Mouse (Mus musculus): ENCODE measurements around the gene Fgfr2. TPM values are rescaled to one million over a fixed set of nuclear protein-coding genes. Genes with fewer than 3 reads are reported as not detected.

Gene Fgfr2
- polyA plus RNA-seq, 1 experiment = 114 TPM

DNA sequence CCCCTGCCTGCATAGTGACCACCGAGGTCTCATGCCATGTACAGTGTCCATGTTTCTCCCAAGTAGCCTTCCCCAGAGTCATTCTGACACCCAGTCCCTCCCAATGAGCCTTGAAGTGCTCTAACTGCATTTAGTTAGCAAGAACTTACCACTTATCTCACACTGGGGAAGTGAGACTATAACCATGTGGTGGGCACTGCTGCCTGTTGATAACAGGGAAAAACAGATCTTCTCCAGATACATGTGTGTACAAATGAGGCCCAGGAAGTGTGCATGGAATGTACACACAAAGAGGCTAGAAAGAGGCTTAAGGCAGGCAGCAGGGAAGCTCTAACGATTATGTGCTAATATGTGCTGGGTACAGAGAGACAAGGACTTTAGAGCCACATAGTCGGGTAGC is 629.5 kb downstream of the Fgfr2 start:
- TF ChIP-seq CTCF (IDR thresholded peaks at IDR 0.05; ENCODE audit: insufficient read depth, low read length) = no peak
- TF ChIP-seq POLR2A (IDR thresholded peaks at IDR 0.05; ENCODE audit: borderline replicate concordance, extremely low read depth, low read depth, low read length) = no peak
- Histone ChIP-seq H3K4me1 (ENCODE audit: control insufficient read depth, insufficient read depth, low read length) (no peaks in the 10 kb centered on the region), H3K4me3 (replicated peaks; ENCODE audit: extremely low read depth, low read depth, low read length) (no peak overlapping the region)
- no peak for DNase-seq
- 58% methylated on average over 3 of the region's 3 CpGs for WGBS

DNA sequence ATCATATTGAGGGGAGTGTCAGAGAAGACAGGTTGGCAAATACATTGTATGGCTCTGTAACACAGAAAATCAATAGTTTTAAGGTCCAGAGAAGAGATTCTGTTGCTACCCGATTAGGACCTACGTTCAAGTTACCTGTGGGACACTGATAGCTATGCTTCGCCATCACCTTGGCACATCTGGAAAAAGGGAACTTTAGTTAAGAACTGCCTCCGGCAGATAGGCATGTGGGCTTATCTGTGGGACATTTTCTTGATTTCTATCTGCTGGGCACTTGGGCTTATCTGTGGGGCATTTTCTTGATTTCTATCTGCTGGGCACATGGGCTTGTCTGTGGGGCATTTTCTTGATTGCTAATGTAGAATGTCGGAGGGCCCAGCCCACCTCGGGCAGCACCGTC is 631.2 kb downstream of the Fgfr2 start:
- H3K4me1 ChIP-seq (ENCODE audit: control insufficient read depth, insufficient read depth, low read length) = no peaks in the 10 kb centered on the region
- 90% methylated on average over 7 of the region's 7 CpGs for WGBS
- TF ChIP-seq CTCF (IDR thresholded peaks at IDR 0.05; ENCODE audit: insufficient read depth, low read length) (no peak), POLR2A (IDR thresholded peaks at IDR 0.05; ENCODE audit: borderline replicate concordance, extremely low read depth, low read depth, low read length) (no peak)
- H3K4me3 ChIP-seq (replicated peaks; ENCODE audit: extremely low read depth, low read depth, low read length) = no peak overlapping the region
- DNase-seq = no peak

DNA sequence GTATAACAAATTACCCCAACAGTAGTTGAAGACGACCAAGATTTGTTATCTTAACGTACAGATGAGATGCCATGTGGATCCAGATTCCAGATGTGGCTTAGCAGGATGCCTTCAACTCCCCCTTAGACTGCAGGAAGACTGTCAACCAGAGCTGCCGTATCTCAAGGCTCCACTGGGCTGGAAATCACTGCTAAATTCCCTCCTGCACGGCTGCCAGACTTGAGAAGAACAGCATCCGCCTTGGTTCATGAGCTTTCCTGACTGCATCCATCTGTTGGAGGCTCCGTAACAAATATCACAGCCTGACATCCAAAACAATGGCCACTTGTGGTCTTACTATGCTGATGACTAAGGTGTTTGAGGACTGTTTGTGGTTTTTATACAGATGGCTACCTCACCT is 635.8 kb downstream of the Fgfr2 start:
- DNase-seq = no peak
- WGBS = 62% methylated on average over 6 of the region's 6 CpGs
- Histone ChIP-seq H3K4me1 (ENCODE audit: control insufficient read depth, insufficient read depth, low read length) (no peaks in the 10 kb centered on the region), H3K4me3 (replicated peaks; ENCODE audit: extremely low read depth, low read depth, low read length) (no peak overlapping the region)
- TF ChIP-seq CTCF (IDR thresholded peaks at IDR 0.05; ENCODE audit: insufficient read depth, low read length) (no peak), POLR2A (IDR thresholded peaks at IDR 0.05; ENCODE audit: borderline replicate concordance, extremely low read depth, low read depth, low read length) (no peak)

DNA sequence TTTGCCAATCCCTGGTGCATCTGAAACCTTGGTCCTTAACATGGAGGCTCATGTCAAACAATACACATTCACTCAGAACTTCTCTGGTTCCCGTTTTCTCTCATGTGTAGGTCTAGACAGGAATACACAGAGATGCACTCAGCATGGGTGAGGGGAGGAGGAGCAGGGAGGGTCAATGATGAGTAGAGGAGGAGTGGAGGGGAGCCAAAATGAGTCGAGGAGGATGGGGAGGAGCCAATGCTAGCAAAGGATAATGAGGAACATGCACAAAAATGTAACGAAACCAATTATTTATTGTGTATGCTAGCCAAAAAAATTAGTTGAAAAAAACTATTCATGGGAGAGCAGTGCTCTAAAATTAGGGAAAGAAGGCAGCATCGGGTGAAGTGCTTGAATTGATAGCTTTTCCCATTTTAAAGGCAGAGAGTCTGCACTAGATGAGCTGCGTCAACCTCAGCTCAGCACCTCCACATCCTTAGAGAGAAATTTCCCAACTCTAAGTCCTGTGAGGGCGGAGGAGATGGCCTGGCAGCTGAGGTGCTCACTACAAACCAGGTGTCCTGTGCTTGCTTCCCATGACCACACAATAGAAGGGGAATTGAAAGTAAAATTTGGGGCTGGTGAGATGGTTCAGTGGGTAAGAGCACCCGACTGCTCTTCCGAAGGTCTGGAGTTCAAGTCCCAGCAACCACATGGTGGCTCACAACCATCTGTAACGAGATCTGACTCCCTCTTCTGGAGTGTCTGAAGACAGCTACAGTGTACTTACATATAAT is 636.6 kb downstream of the Fgfr2 start:
- 77% methylated on average over 9 of the region's 9 CpGs for WGBS

DNA sequence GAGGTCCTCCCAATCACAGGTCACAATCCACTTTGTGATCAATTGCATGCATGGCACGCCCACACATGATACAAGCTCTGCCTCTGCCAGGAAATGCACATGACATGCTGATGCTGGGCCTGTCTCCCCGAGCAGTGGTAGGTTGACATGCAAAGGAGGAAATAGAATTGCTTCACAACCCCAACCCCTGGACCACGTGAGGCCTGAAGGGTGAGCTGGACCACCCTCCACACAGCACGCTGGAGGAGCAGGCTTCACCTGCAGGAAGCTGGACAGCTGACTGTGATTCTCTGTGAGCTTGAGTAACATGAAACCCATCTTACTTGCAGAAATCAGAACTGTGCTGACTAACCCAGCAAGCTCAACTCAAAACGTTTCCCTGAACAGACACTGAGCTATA is 638.7 kb downstream of the Fgfr2 start:
- no peak overlapping the region for H3K4me3 ChIP-seq (replicated peaks; ENCODE audit: extremely low read depth, low read depth, low read length)
- 51% methylated on average over 5 of the region's 5 CpGs for WGBS
- no peak for TF ChIP-seq CTCF (IDR thresholded peaks at IDR 0.05; ENCODE audit: insufficient read depth, low read length)
- TF ChIP-seq POLR2A (IDR thresholded peaks at IDR 0.05; ENCODE audit: borderline replicate concordance, extremely low read depth, low read depth, low read length) = no peak
- DNase-seq = no peak
- H3K4me1 ChIP-seq (ENCODE audit: control insufficient read depth, insufficient read depth, low read length) = no peaks in the 10 kb centered on the region

More for the DNA sequence above, 636.6 kb downstream of the Fgfr2 start:
- Histone ChIP-seq H3K4me3 (replicated peaks; ENCODE audit: extremely low read depth, low read depth, low read length) (no peak overlapping the region), H3K4me1 (ENCODE audit: control insufficient read depth, insufficient read depth, low read length) (no peaks in the 10 kb centered on the region)
- no peak for TF ChIP-seq CTCF (IDR thresholded peaks at IDR 0.05; ENCODE audit: insufficient read depth, low read length)
- no peak for TF ChIP-seq POLR2A (IDR thresholded peaks at IDR 0.05; ENCODE audit: borderline replicate concordance, extremely low read depth, low read depth, low read length)
- DNase-seq = no peak

DNA sequence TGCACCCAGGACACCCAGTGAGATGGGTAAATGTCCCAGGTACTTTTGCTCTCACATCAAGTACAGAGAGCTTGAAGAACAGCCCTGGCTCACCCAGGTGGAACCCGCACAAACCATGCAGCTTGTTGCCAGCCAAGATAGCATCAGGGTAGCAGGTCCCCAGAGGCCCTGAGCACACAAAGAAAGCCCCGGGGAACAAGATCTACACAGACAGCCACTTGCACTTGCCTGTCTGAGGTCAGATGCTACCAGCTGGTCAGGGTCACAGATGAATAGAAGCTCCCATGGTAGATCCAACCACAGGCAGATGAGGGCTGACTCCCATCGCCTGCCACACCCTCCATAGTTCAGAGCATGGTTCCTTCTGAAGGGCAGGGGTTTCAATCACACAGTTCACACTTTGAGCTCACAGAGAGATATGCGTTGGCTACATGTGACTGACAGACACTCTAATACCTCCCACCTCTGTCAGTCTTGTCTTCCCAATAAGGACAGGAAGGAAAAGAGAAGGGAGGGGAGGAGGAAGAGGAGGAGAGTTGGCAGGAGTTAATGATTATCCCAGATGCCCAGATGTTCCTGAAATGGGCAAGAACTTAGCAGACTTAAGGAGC is 642.3 kb downstream of the Fgfr2 start:
- no peak for DNase-seq
- no peaks in the 10 kb centered on the region for H3K4me1 ChIP-seq (ENCODE audit: control insufficient read depth, insufficient read depth, low read length)
- 52% methylated on average over 4 of the region's 4 CpGs for WGBS
- no peak overlapping the region for H3K4me3 ChIP-seq (replicated peaks; ENCODE audit: extremely low read depth, low read depth, low read length)
- TF ChIP-seq POLR2A (IDR thresholded peaks at IDR 0.05; ENCODE audit: borderline replicate concordance, extremely low read depth, low read depth, low read length) (no peak), CTCF (IDR thresholded peaks at IDR 0.05; ENCODE audit: insufficient read depth, low read length) (no peak)

DNA sequence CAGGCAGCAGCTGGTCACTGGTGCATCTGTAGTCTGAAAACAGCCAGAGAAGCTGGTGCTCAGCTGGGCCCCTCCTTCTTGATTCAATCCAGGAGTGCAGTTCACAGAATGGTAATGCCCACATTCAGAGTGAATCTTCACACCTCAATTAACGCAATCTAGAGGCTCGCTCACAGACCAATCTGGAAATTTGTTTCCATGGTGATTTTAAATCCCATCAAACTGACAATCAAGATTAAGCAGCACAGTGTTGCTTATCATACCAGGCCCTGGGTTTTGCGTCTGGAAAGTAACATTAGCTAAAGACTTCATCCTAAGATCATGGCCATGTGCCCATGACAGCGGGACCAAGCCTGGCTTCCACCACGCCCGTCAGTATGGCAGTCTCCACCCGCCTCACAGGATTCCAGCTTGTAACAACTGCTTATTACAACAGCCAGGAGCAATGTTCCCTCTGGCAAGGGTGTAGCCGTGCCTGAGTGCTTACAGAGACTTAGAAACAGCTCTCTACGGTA is 644.8 kb downstream of the Fgfr2 start:
- no peak overlapping the region for H3K4me3 ChIP-seq (replicated peaks; ENCODE audit: extremely low read depth, low read depth, low read length)
- no peak for DNase-seq
- WGBS = 83% methylated on average over 9 of the region's 9 CpGs
- no peak for TF ChIP-seq CTCF (IDR thresholded peaks at IDR 0.05; ENCODE audit: insufficient read depth, low read length)
- TF ChIP-seq POLR2A (IDR thresholded peaks at IDR 0.05; ENCODE audit: borderline replicate concordance, extremely low read depth, low read depth, low read length) = no peak
- H3K4me1 ChIP-seq (ENCODE audit: control insufficient read depth, insufficient read depth, low read length) = no peaks in the 10 kb centered on the region

DNA sequence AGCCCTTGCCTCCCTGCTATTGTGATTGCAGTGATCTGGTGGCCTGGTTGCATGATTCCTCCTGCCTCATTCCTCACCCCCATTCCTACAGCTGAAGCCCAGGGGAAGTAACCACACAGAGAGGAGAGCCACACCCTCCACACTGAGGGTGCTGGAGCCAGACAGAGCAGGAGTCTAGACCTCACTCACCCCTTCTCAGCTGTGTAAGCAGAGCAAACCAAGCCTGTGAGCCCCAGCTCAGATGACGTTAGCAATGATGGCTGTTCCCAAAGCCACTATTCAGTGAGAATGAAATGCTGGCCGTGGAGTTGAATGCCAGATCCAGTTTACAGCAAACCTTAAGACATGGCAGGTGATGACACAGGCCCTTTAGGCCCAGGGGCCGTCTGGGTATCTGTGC is 645.4 kb downstream of the Fgfr2 start:
- Histone ChIP-seq H3K4me3 (replicated peaks; ENCODE audit: extremely low read depth, low read depth, low read length) (no peak overlapping the region), H3K4me1 (ENCODE audit: control insufficient read depth, insufficient read depth, low read length) (no peaks in the 10 kb centered on the region)
- WGBS = 68% methylated on average over 3 of the region's 3 CpGs
- no peak for DNase-seq
- no peak for TF ChIP-seq CTCF (IDR thresholded peaks at IDR 0.05; ENCODE audit: insufficient read depth, low read length)
- TF ChIP-seq POLR2A (IDR thresholded peaks at IDR 0.05; ENCODE audit: borderline replicate concordance, extremely low read depth, low read depth, low read length) = no peak

DNA sequence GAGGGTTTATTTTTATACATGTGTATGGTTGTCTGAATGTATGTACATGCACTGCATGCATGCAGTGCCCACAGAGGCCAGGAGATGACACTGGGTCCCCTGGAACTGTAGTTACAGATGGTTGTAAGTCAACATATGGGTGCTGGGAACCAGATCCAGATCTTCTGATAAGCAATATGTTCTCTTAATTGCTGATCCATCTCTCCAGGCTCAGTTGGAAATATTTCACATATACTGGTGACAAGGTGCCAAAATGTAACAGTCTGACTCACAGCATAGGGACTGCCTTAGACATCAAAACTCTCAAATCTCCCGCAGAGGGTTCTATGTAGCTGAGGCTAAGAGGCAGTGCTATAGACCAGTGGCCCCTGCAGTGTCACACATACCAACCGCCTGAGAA is 646.7 kb downstream of the Fgfr2 start:
- Histone ChIP-seq H3K4me3 (replicated peaks; ENCODE audit: extremely low read depth, low read depth, low read length) (no peak overlapping the region), H3K4me1 (ENCODE audit: control insufficient read depth, insufficient read depth, low read length) (no peaks in the 10 kb centered on the region)
- no peak for DNase-seq
- 88% methylated on average over 2 of the region's 2 CpGs for WGBS
- no peak for TF ChIP-seq CTCF (IDR thresholded peaks at IDR 0.05; ENCODE audit: insufficient read depth, low read length)
- no peak for TF ChIP-seq POLR2A (IDR thresholded peaks at IDR 0.05; ENCODE audit: borderline replicate concordance, extremely low read depth, low read depth, low read length)

DNA sequence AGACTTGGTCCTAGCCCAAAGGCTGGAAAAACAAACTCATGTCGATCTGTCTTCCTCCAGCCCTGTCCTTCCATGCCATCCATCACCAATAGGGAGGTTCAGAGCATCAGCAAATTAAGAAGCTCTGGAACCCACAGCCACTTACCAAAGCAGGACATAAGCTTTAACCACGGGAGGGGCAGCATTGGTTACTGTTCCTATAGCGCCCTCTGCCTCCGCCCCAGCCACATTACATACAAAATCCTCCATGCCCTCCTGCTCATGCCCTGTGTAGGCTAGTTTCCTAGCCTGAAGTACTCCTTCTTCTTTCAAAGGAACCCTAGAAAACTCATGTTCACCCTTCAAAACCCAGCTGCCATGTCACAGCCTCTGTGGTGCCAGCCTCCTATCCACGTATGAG is 648.1 kb downstream of the Fgfr2 start:
- Histone ChIP-seq H3K4me1 (ENCODE audit: control insufficient read depth, insufficient read depth, low read length) (no peaks in the 10 kb centered on the region), H3K4me3 (replicated peaks; ENCODE audit: extremely low read depth, low read depth, low read length) (no peak overlapping the region)
- WGBS = 13% methylated on average over 5 of the region's 5 CpGs
- DNase-seq = peak; percentile 67
- TF ChIP-seq CTCF (IDR thresholded peaks at IDR 0.05; ENCODE audit: insufficient read depth, low read length) = peak; percentile 87
- TF ChIP-seq POLR2A (IDR thresholded peaks at IDR 0.05; ENCODE audit: borderline replicate concordance, extremely low read depth, low read depth, low read length) = no peak
